Mouse (Mus musculus): ENCODE measurements around the gene Gm17359. TPM values are rescaled to one million over a fixed set of nuclear protein-coding genes. Genes with fewer than 3 reads are reported as not detected.

Gene Gm17359
- total and polyA plus RNA-seq, 2 experiments from 2014 or later, result not detected

- H3K9ac ChIP-seq, result no peak overlapping the region
- no peak for ATAC-seq
- WGBS, result 47% methylated on average over 3 of the region's 3 CpGs
Measured at GRCm38 (mm10) chr3:79373930-79374329, 37.5 kb downstream of the Gm17359 start.

GRCm38 (mm10) chr3:79378086-79378485 is 41.6 kb downstream of the Gm17359 start:
- H3K27me3 ChIP-seq (ENCODE audit: insufficient read depth, low read length), result no peaks in the 10 kb centered on the region
- DNase-seq (no peak), ATAC-seq (no peak)
- H3K27ac ChIP-seq (ENCODE audit: low read depth, low read length), result no peak overlapping the region
- no peak for TF ChIP-seq CTCF (IDR thresholded peaks at IDR 0.05; ENCODE audit: low read depth)
- no peaks in the 10 kb centered on the region for H3K4me1 ChIP-seq (ENCODE audit: insufficient read depth)
- H3K36me3 ChIP-seq (ENCODE audit: insufficient read depth), result no peaks in the 10 kb centered on the region
- H3K4me2 ChIP-seq (ENCODE audit: low read depth), result no peak overlapping the region
- no peak overlapping the region for H3K9ac ChIP-seq
- 35% methylated on average over 3 of the region's 3 CpGs for WGBS
- no peaks in the 10 kb centered on the region for H3K9me3 ChIP-seq (ENCODE audit: low read length)
- H3K4me3 ChIP-seq (ENCODE audit: low read depth, low read length), result no peak overlapping the region

More at GRCm38 (mm10) chr3:79373930-79374329, 37.5 kb downstream of the Gm17359 start:
- Histone ChIP-seq H3K4me1 (ENCODE audit: insufficient read depth) (no peaks in the 10 kb centered on the region), H3K36me3 (ENCODE audit: insufficient read depth) (no peaks in the 10 kb centered on the region), H3K4me2 (ENCODE audit: low read depth) (no peak overlapping the region), H3K27me3 (ENCODE audit: insufficient read depth, low read length) (no peaks in the 10 kb centered on the region), H3K27ac (ENCODE audit: low read depth, low read length) (no peak overlapping the region), H3K9me3 (ENCODE audit: low read length) (no peaks in the 10 kb centered on the region), H3K4me3 (ENCODE audit: low read depth, low read length) (no peak overlapping the region)
- DNase-seq, result no peak
- no peak for TF ChIP-seq CTCF (IDR thresholded peaks at IDR 0.05; ENCODE audit: low read depth)

- H3K4me1 ChIP-seq (ENCODE audit: insufficient read depth), result no peaks in the 10 kb centered on the region
- DNase-seq (no peak), ATAC-seq (no peak)
- no peaks in the 10 kb centered on the region for H3K36me3 ChIP-seq (ENCODE audit: insufficient read depth)
- no peaks in the 10 kb centered on the region for H3K27me3 ChIP-seq (ENCODE audit: insufficient read depth, low read length)
- H3K27ac ChIP-seq (ENCODE audit: low read depth, low read length), result no peak overlapping the region
- 81% methylated on average over 14 of the region's 14 CpGs for WGBS
- H3K9ac ChIP-seq, result no peak overlapping the region
- H3K4me3 ChIP-seq (ENCODE audit: low read depth, low read length), result no peak overlapping the region
- no peaks in the 10 kb centered on the region for H3K9me3 ChIP-seq (ENCODE audit: low read length)
- no peak for TF ChIP-seq CTCF (IDR thresholded peaks at IDR 0.05; ENCODE audit: low read depth)
- H3K4me2 ChIP-seq (ENCODE audit: low read depth), result no peak overlapping the region
Measured at GRCm38 (mm10) chr3:79379255-79379836, 42.9 kb downstream of the Gm17359 start.

GRCm38 (mm10) chr3:79379873-79380595 is 43.6 kb downstream of the Gm17359 start:
- H3K4me3 ChIP-seq (ENCODE audit: low read depth, low read length), result no peak overlapping the region
- 75% methylated on average over 6 of the region's 6 CpGs for WGBS
- no peaks in the 10 kb centered on the region for H3K36me3 ChIP-seq (ENCODE audit: insufficient read depth)
- no peaks in the 10 kb centered on the region for H3K9me3 ChIP-seq (ENCODE audit: low read length)
- H3K9ac ChIP-seq, result no peak overlapping the region
- ATAC-seq (no peak), DNase-seq (no peak)
- no peak for TF ChIP-seq CTCF (IDR thresholded peaks at IDR 0.05; ENCODE audit: low read depth)
- no peak overlapping the region for H3K4me2 ChIP-seq (ENCODE audit: low read depth)
- no peaks in the 10 kb centered on the region for H3K4me1 ChIP-seq (ENCODE audit: insufficient read depth)
- H3K27ac ChIP-seq (ENCODE audit: low read depth, low read length), result no peak overlapping the region
- no peaks in the 10 kb centered on the region for H3K27me3 ChIP-seq (ENCODE audit: insufficient read depth, low read length)

GRCm38 (mm10) chr3:79381398-79381797 is 44.9 kb downstream of the Gm17359 start:
- Histone ChIP-seq H3K27me3 (ENCODE audit: insufficient read depth, low read length) (no peaks in the 10 kb centered on the region), H3K36me3 (ENCODE audit: insufficient read depth) (no peaks in the 10 kb centered on the region), H3K9ac (no peak overlapping the region), H3K4me1 (ENCODE audit: insufficient read depth) (no peaks in the 10 kb centered on the region), H3K4me2 (ENCODE audit: low read depth) (no peak overlapping the region), H3K9me3 (ENCODE audit: low read length) (no peaks in the 10 kb centered on the region), H3K27ac (ENCODE audit: low read depth, low read length) (no peak overlapping the region), H3K4me3 (ENCODE audit: low read depth, low read length) (no peak overlapping the region)
- WGBS, result 82% methylated on average over 4 of the region's 4 CpGs
- no peak for TF ChIP-seq CTCF (IDR thresholded peaks at IDR 0.05; ENCODE audit: low read depth)
- ATAC-seq, result no peak
- DNase-seq, result no peak

- TF ChIP-seq CTCF (IDR thresholded peaks at IDR 0.05; ENCODE audit: low read depth), result no peak
- 13% methylated on average over 8 of the region's 8 CpGs for WGBS
- no peak overlapping the region for H3K27ac ChIP-seq (ENCODE audit: low read depth, low read length)
- H3K4me3 ChIP-seq (ENCODE audit: low read depth, low read length), result no peak overlapping the region
- DNase-seq (no peak), ATAC-seq (no peak)
- H3K4me1 ChIP-seq (ENCODE audit: insufficient read depth), result no peaks in the 10 kb centered on the region; the same call in 1 of the 2 replicates
- H3K4me2 ChIP-seq (ENCODE audit: low read depth), result no peak overlapping the region
- no peaks in the 10 kb centered on the region for H3K9me3 ChIP-seq (ENCODE audit: low read length)
- H3K36me3 ChIP-seq (ENCODE audit: insufficient read depth), result no peaks in the 10 kb centered on the region
- no peak overlapping the region for H3K9ac ChIP-seq
- no peaks in the 10 kb centered on the region for H3K27me3 ChIP-seq (ENCODE audit: insufficient read depth, low read length)
Measured at GRCm38 (mm10) chr3:79385434-79386029, 49.1 kb downstream of the Gm17359 start.

- Histone ChIP-seq H3K4me3 (ENCODE audit: low read depth, low read length) (no peak overlapping the region), H3K27me3 (ENCODE audit: insufficient read depth, low read length) (no peaks in the 10 kb centered on the region), H3K9me3 (ENCODE audit: low read length) (no peaks in the 10 kb centered on the region), H3K9ac (no peak overlapping the region), H3K27ac (ENCODE audit: low read depth, low read length) (no peak overlapping the region), H3K36me3 (ENCODE audit: insufficient read depth) (no peaks in the 10 kb centered on the region), H3K4me1 (ENCODE audit: insufficient read depth) (no peaks in the 10 kb centered on the region; the same call in 1 of the 2 replicates), H3K4me2 (ENCODE audit: low read depth) (no peak overlapping the region)
- DNase-seq (no peak), ATAC-seq (peak; percentile 85; the same call in 1 of the 2 replicates)
- WGBS, result 48% methylated on average over 4 of the region's 4 CpGs
- no peak for TF ChIP-seq CTCF (IDR thresholded peaks at IDR 0.05; ENCODE audit: low read depth)
Measured at GRCm38 (mm10) chr3:79389081-79389480, 52.6 kb downstream of the Gm17359 start.
